ENCODE assay signal across 12 mouse cellular contexts in the genomic region with DNA sequence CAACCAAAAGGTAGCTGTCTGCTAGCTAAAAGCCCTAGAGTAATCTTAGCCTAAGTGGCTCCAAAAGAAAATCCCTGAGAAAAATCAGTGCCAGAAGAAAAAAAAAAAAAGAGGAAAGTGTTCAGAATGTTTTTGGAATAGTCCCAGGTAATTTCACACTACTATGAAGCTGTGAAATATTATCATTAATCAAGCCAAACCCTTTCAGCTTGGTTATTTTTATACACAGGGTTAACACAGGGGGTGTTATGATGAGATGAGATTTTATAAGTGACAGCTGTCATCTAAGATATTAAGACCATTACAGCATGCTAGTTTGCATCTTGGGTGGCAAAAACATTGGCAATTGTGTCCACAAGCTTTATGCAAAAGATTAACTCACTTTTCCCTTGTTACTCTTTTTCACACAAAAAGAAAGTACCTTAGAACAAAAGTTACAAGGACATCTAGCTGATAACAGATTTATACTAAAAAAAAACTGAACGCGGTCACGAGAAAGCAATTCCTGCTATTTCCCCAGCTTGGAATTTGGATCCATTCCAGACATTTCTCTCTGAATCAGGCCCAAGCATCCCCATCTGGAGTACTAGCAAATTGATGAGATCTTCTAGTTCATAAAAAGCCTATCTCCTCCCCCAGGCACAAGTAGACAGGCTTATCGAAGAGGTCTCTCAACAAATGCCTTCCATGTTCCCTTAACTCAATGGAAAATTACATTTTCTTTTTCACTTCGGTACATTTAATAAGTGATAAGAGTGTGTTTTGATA.
DNase-seq lines count a peak whose midpoint lies in the region; ATAC-seq and TF ChIP-seq lines count a peak whose summit lies in the region.
"Had no signal": no experiment of that assay in that cellular context is flagged by ENCODE, and none has a peak within 500 bp of the region (broad histone marks: within the 10 kb centered on the region; RNA-seq: fewer than 3 reads in every experiment).

No protein-coding gene starts in this region.

- no peak for TF ChIP-seq CTCF in heart, adult 2 months (IDR thresholded peaks at IDR 0.05)

- intact Hi-C loops in heart, adult 2 months (cut with DNase I): no loop called here
- intact Hi-C loops in heart, postnatal 10 days (cut with DNase I): no loop called here

- no peaks in the 10 kb centered on the region for H3K36me3 ChIP-seq in heart, embryonic 14.5 days (ENCODE audit: control insufficient read depth, insufficient read depth, low read length)
- H3K36me3 ChIP-seq in heart, adult 2 months (ENCODE audit: control insufficient read depth, insufficient read depth, low read length): no peaks in the 10 kb centered on the region
- H3K36me3 ChIP-seq: liver, embryonic 13.5 days; midbrain, embryonic 13.5 days had no signal

- H3K4me2 ChIP-seq in heart, embryonic 14.5 days (ENCODE audit: low read length): peak overlapping the region; percentile 34; the same call in 1 of the 2 replicates
- H3K4me2 ChIP-seq: liver, embryonic 13.5 days; midbrain, embryonic 13.5 days had no signal

- H3K27me3 ChIP-seq in heart, embryonic 14.5 days (ENCODE audit: control insufficient read depth, insufficient read depth, low read length): no peaks in the 10 kb centered on the region
- H3K27me3 ChIP-seq in heart, adult 2 months (ENCODE audit: control insufficient read depth, insufficient read depth, low read length): no peaks in the 10 kb centered on the region
- H3K27me3 ChIP-seq: liver, embryonic 13.5 days; midbrain, embryonic 13.5 days had no signal

- TF ChIP-seq EP300 in heart, adult 2 months (IDR thresholded peaks at IDR 0.05; ENCODE audit: insufficient read depth, low read depth, low read length): no peak

- TF ChIP-seq POLR2A in heart, adult 2 months (IDR thresholded peaks at IDR 0.05; ENCODE audit: insufficient read depth, low read depth, low read length): no peak

- DNase-seq in heart, adult 2 months: no peak
- DNase-seq in lung, postnatal 10 days: peak; percentile 12
- no peak for DNase-seq in lung, adult 18-20 months
- DNase-seq in heart, postnatal 10 days: peak; percentile 25 to 35
- no peak for DNase-seq in urinary bladder, postnatal 10 days (ENCODE audit: low spot score)
- DNase-seq: kidney, postnatal 4 days; liver, embryonic 13.5 days; right cerebral cortex, postnatal 14 days had no signal

- H3K4me3 ChIP-seq in heart, embryonic 14.5 days (ENCODE audit: control insufficient read depth in 1 of 2, insufficient read depth in 1 of 2, low read depth in 1 of 2, low read length in 2 of 2): no peak overlapping the region
- no peak overlapping the region for H3K4me3 ChIP-seq in heart, adult 2 months
- H3K4me3 ChIP-seq: liver, embryonic 13.5 days; midbrain, embryonic 13.5 days had no signal

- WGBS in heart, embryonic 14.5 days: 23% methylated on average over 5 of the region's 5 CpGs
- WGBS in heart, adult 2 months: 29% methylated on average over 5 of the region's 5 CpGs

- no peaks in the 10 kb centered on the region for H3K79me2 ChIP-seq in heart, adult 2 months (replicated peaks; ENCODE audit: control insufficient read depth, insufficient read depth, low read length)

- ATAC-seq in heart, embryonic 14.5 days (ENCODE audit: insufficient number of reproducible peaks, insufficient read depth, low FRiP score, low read depth): no peak
- no peak for ATAC-seq in CD4-positive, CD25-positive, alpha-beta regulatory T cell, adult 4 months
- ATAC-seq: midbrain, embryonic 13.5 days had no signal

- no peaks in the 10 kb centered on the region for H3K9me3 ChIP-seq in heart, embryonic 14.5 days (ENCODE audit: control insufficient read depth, low read length)
- H3K9me3 ChIP-seq: liver, embryonic 13.5 days; midbrain, embryonic 13.5 days had no signal

- H3K27ac ChIP-seq in heart, embryonic 14.5 days (replicated peaks in 1 of 2; ENCODE audit: control insufficient read depth in 1 of 2, insufficient read depth in 1 of 2, low read depth in 2 of 2, low read length in 2 of 2): peak overlapping the region; percentile 16 to 31; a peak in 3 of 4 replicates
- H3K27ac ChIP-seq in heart, adult 2 months: no peak overlapping the region
- H3K27ac ChIP-seq: liver, embryonic 13.5 days; midbrain, embryonic 13.5 days; stomach, postnatal 0 days had no signal

- no peak overlapping the region for H3K9ac ChIP-seq in heart, embryonic 14.5 days (ENCODE audit: low read length)
- H3K9ac ChIP-seq in heart, adult 2 months (ENCODE audit: low read depth, low read length): no peak overlapping the region
- H3K9ac ChIP-seq: liver, embryonic 13.5 days; midbrain, embryonic 13.5 days had no signal

- H3K4me1 ChIP-seq in heart, embryonic 14.5 days (ENCODE audit: control insufficient read depth in 2 of 2, insufficient read depth in 2 of 2, low read length in 2 of 2): peaks cover 0 to 17% of the 10 kb centered on the region in 2 experiments; a peak in 3 of 4 replicates
- H3K4me1 ChIP-seq in heart, adult 2 months (ENCODE audit: control insufficient read depth, insufficient read depth, low read length): no peaks in the 10 kb centered on the region
- H3K4me1 ChIP-seq: liver, embryonic 13.5 days; midbrain, embryonic 13.5 days had no signal

Comparison
In these comparisons a context has a peak if more than half of its experiments do, and no peak if none do; other contexts are left out.
1. DNase-seq: peak in lung, postnatal 10 days (single experiment) and heart, postnatal 10 days (2 of 2); none in heart, adult 2 months (0 of 2), lung, adult 18-20 months (0 of 2) and urinary bladder, postnatal 10 days (single experiment).